Mouse (Mus musculus): ENCODE data around the gene Sntb2. TPM values are rescaled to one million over a fixed set of nuclear protein-coding genes. Genes with fewer than 3 reads are reported as not detected.
A peak's percentile ranks its signal among the peaks of the same experiment; 100 is the strongest.

The Sntb2 gene
- total and polyA plus RNA-seq, 3 experiments, result 3.6 to 3.8 TPM; not detected in 1

DNA sequence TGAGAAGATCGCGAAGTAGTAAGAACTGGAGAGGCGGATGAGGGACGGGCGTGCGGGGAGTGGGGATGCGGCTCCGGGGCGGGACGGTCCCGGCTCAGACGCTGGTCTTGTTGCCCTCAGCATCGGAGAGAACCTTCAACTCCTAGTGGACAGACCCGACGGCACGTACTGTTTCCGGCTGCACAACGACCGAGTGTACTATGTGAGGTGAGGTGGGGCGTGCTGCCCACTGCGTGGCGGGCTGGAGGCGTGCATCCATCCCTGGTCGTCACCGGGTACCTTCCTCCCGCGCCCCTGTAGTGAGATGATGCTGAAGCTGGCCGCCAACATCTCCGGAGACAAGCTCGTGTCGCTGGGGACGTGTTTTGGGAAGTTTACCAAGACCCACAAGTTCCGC is 121.4 kb downstream of the Sntb2 start:
- Histone ChIP-seq H3K9ac (ENCODE audit: control insufficient read depth, low read depth, low read length, poor library complexity, severe bottlenecking) (peak overlapping the region; percentile 94), H3K36me3 (ENCODE audit: control insufficient read depth in 1 of 2, insufficient read depth in 2 of 2, low read length in 2 of 2) (peaks cover 3 to 27% of the 10 kb centered on the region in 2 experiments), H3K79me2 (ENCODE audit: control insufficient read depth, insufficient read depth, low read length, poor library complexity) (peaks cover 46% of the 10 kb centered on the region), H3K27ac (ENCODE audit: control insufficient read depth, low read depth, low read length) (peak overlapping the region; percentile 67), H3K4me3 (ENCODE audit: control insufficient read depth in 1 of 2, insufficient read depth in 1 of 2, low read depth in 2 of 2, low read length in 2 of 2) (peak overlapping the region; percentile 82 to 92), H3K27me3 (ENCODE audit: control insufficient read depth in 1 of 2, insufficient read depth in 2 of 2, low read length in 2 of 2) (no peaks in the 10 kb centered on the region), H3K4me1 (ENCODE audit: control insufficient read depth in 1 of 2, insufficient read depth in 2 of 2, low read length in 2 of 2) (peaks cover 0 to 17% of the 10 kb centered on the region in 2 experiments; a peak in 2 of 4 replicates), H3K9me3 (replicated peaks; ENCODE audit: insufficient read depth, low read length) (no peaks in the 10 kb centered on the region)
- no peak for DNase-seq (ENCODE audit: low read depth, low spot score)
- TF ChIP-seq TCF12 (IDR thresholded peaks at IDR 0.05; ENCODE audit: low read depth, low read length) (no peak), SIN3A (IDR thresholded peaks at IDR 0.05; ENCODE audit: low read length) (no peak), USF1 (IDR thresholded peaks at IDR 0.05; ENCODE audit: low read depth, low read length) (0 out of 2 replicates have a peak, but pooled peaks have one; percentile 35), HCFC1 (IDR thresholded peaks at IDR 0.05; ENCODE audit: low read depth, low read length) (no peak), NELFE (IDR thresholded peaks at IDR 0.05; ENCODE audit: low read depth, low read length) (no peak), KAT2A (conservative IDR thresholded peaks at IDR 0.05; ENCODE audit: low read depth, low read length) (no peak), MXI1 (IDR thresholded peaks at IDR 0.05; ENCODE audit: low read depth, low read length) (peak; percentile 30), TAL1 (IDR thresholded peaks at IDR 0.05; ENCODE audit: low read length) (no peak), E2F4 (IDR thresholded peaks at IDR 0.05; ENCODE audit: borderline replicate concordance, low read depth, low read length) (peak; percentile 35; the same call in 1 of the 2 replicates), RCOR1 (IDR thresholded peaks at IDR 0.05; ENCODE audit: low read depth, low read length) (no peak), POLR2A (IDR thresholded peaks at IDR 0.05; ENCODE audit: control insufficient read depth in 1 of 2, insufficient read depth in 1 of 2, low read depth in 1 of 2, low read length in 2 of 2, poor library complexity in 1 of 2) (peak in 1 of 2 experiments; percentile 13; a peak in 2 of 4 replicates)

GRCm38 (mm10) chr8:107062613-107063012 is 127.1 kb downstream of the Sntb2 start:
- Histone ChIP-seq H3K79me2 (ENCODE audit: control insufficient read depth, insufficient read depth, low read length, poor library complexity) (peaks cover 11% of the 10 kb centered on the region), H3K9me3 (replicated peaks; ENCODE audit: insufficient read depth, low read length) (no peaks in the 10 kb centered on the region), H3K4me1 (ENCODE audit: control insufficient read depth in 1 of 2, insufficient read depth in 2 of 2, low read length in 2 of 2) (peaks cover 0 to 10% of the 10 kb centered on the region in 2 experiments; a peak in 2 of 4 replicates), H3K9ac (ENCODE audit: control insufficient read depth, low read depth, low read length, poor library complexity, severe bottlenecking) (no peak overlapping the region), H3K4me3 (ENCODE audit: control insufficient read depth in 1 of 2, insufficient read depth in 1 of 2, low read depth in 2 of 2, low read length in 2 of 2) (no peak overlapping the region), H3K36me3 (ENCODE audit: control insufficient read depth in 1 of 2, insufficient read depth in 2 of 2, low read length in 2 of 2) (peaks cover 3 to 15% of the 10 kb centered on the region in 2 experiments; a peak in 3 of 4 replicates), H3K27ac (ENCODE audit: control insufficient read depth, low read depth, low read length) (no peak overlapping the region), H3K27me3 (ENCODE audit: control insufficient read depth in 1 of 2, insufficient read depth in 2 of 2, low read length in 2 of 2) (no peaks in the 10 kb centered on the region)
- DNase-seq (ENCODE audit: low read depth, low spot score), result no peak
- TF ChIP-seq BHLHE40 (IDR thresholded peaks at IDR 0.05; ENCODE audit: borderline replicate concordance, low read depth, low read length) (no peak), MAFK (IDR thresholded peaks at IDR 0.05; ENCODE audit: borderline replicate concordance, low read depth, low read length) (no peak), POLR2A (IDR thresholded peaks at IDR 0.05; ENCODE audit: control insufficient read depth in 1 of 2, insufficient read depth in 1 of 2, low read depth in 1 of 2, low read length in 2 of 2, poor library complexity in 1 of 2) (no peak), ZKSCAN1 (IDR thresholded peaks at IDR 0.05; ENCODE audit: low read depth, low read length) (no peak), KAT2A (conservative IDR thresholded peaks at IDR 0.05; ENCODE audit: low read depth, low read length) (no peak), ZC3H11A (IDR thresholded peaks at IDR 0.05; ENCODE audit: low read depth, low read length) (no peak), UBTF (IDR thresholded peaks at IDR 0.05; ENCODE audit: borderline replicate concordance, insufficient read depth, low read depth, low read length) (no peak), USF1 (IDR thresholded peaks at IDR 0.05; ENCODE audit: low read depth, low read length) (no peak), NELFE (IDR thresholded peaks at IDR 0.05; ENCODE audit: low read depth, low read length) (no peak), MYC (IDR thresholded peaks at IDR 0.05; ENCODE audit: low read depth, low read length) (no peak), RCOR1 (IDR thresholded peaks at IDR 0.05; ENCODE audit: low read depth, low read length) (no peak), MAX (IDR thresholded peaks at IDR 0.05; ENCODE audit: low read length) (no peak), ETS1 (IDR thresholded peaks at IDR 0.05; ENCODE audit: low read depth, low read length) (no peak), HCFC1 (IDR thresholded peaks at IDR 0.05; ENCODE audit: low read depth, low read length) (no peak)
